Comparison of ENCODE assay signal across 25 mouse cellular contexts in the genomic region with DNA sequence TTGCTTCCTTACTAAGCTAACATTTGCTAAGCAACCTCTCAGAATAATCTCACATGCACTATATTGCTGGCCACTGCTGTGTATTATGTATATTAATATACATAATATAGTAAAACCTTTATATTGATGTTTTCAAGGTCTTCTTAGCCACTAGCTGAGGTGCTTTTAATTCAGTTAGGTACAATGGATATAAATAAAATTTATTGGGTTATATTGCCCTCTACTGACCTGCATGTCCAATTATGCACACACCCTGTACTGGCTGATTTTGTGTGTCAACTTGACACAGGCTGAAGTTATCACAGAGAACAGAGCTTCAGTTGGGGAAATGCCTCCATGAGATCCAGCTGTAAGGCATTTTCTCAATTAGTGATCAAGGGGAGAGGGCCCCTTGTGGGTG. TPM values are rescaled to one million over a fixed set of nuclear protein-coding genes. Genes with fewer than 3 reads are reported as not detected.
DNase-seq lines count a peak whose midpoint lies in the region; ATAC-seq and TF ChIP-seq lines count a peak whose summit lies in the region.
"Had no signal": no experiment of that assay in that cellular context is flagged by ENCODE, and none has a peak within 500 bp of the region (broad histone marks: within the 10 kb centered on the region; RNA-seq: fewer than 3 reads in every experiment).

No protein-coding gene starts in this region.

- no peaks in the 10 kb centered on the region for H3K79me2 ChIP-seq in MEL (ENCODE audit: control insufficient read depth, insufficient read depth, low read length, poor library complexity)

- H3K4me3 ChIP-seq in forebrain, embryonic 14.5 days (ENCODE audit: low read depth, low read length): no peak overlapping the region
- no peak overlapping the region for H3K4me3 ChIP-seq in forebrain, embryonic 10.5 days
- H3K4me3 ChIP-seq in layer of hippocampus, adult 2 months: no peak overlapping the region
- no peak overlapping the region for H3K4me3 ChIP-seq in MEL (ENCODE audit: control insufficient read depth in 1 of 2, insufficient read depth in 1 of 2, low read depth in 2 of 2, low read length in 2 of 2)
- no peak overlapping the region for H3K4me3 ChIP-seq in liver, embryonic 12.5 days
- H3K4me3 ChIP-seq: hindbrain, embryonic 15.5 days; limb, embryonic 10.5 days; lung, embryonic 15.5 days; midbrain, embryonic 12.5 days had no signal

- H3K4me2 ChIP-seq in forebrain, embryonic 14.5 days (ENCODE audit: low read length): no peak overlapping the region
- H3K4me2 ChIP-seq in liver, embryonic 12.5 days: no peak overlapping the region
- H3K4me2 ChIP-seq: heart, embryonic 11.5 days; hindbrain, embryonic 15.5 days; lung, embryonic 15.5 days; midbrain, embryonic 12.5 days had no signal

- no peaks in the 10 kb centered on the region for H3K27me3 ChIP-seq in forebrain, embryonic 14.5 days (replicated peaks; ENCODE audit: control insufficient read depth, insufficient read depth, low read length)
- H3K27me3 ChIP-seq in forebrain, embryonic 10.5 days (ENCODE audit: poor library complexity, severe bottlenecking): no peaks in the 10 kb centered on the region
- H3K27me3 ChIP-seq in MEL (ENCODE audit: control insufficient read depth in 1 of 2, insufficient read depth in 2 of 2, low read length in 2 of 2): no peaks in the 10 kb centered on the region
- H3K27me3 ChIP-seq in liver, embryonic 12.5 days (replicated peaks): no peaks in the 10 kb centered on the region
- H3K27me3 ChIP-seq: CH12.LX; hindbrain, embryonic 15.5 days; lung, embryonic 15.5 days; midbrain, embryonic 12.5 days had no signal

- H3K36me3 ChIP-seq in forebrain, embryonic 14.5 days (ENCODE audit: control insufficient read depth, insufficient read depth, low read length): 0 out of 2 replicates have a peak, but pooled peaks cover 8% of the 10 kb centered on the region
- peaks cover 6% of the 10 kb centered on the region for H3K36me3 ChIP-seq in forebrain, embryonic 10.5 days (replicated peaks)
- peaks cover 0 to 3% of the 10 kb centered on the region in 2 experiments; a peak in 1 of 4 replicates for H3K36me3 ChIP-seq in MEL (ENCODE audit: control insufficient read depth in 1 of 2, insufficient read depth in 2 of 2, low read length in 2 of 2)
- peaks cover 16% of the 10 kb centered on the region for H3K36me3 ChIP-seq in liver, embryonic 12.5 days
- H3K36me3 ChIP-seq: lung, embryonic 15.5 days had no signal

- H3K4me1 ChIP-seq in forebrain, embryonic 14.5 days (ENCODE audit: control insufficient read depth, insufficient read depth, low read length): no peaks in the 10 kb centered on the region
- peaks cover 6% of the 10 kb centered on the region; the same call in 1 of the 2 replicates for H3K4me1 ChIP-seq in forebrain, embryonic 10.5 days
- H3K4me1 ChIP-seq in MEL (ENCODE audit: control insufficient read depth in 1 of 2, insufficient read depth in 2 of 2, low read length in 2 of 2): peaks cover 3 to 4% of the 10 kb centered on the region in 2 experiments; a peak in 3 of 4 replicates
- H3K4me1 ChIP-seq in liver, embryonic 12.5 days: peaks cover 34% of the 10 kb centered on the region
- H3K4me1 ChIP-seq: hindbrain, embryonic 15.5 days; lung, embryonic 15.5 days; midbrain, embryonic 12.5 days had no signal

- H3K9me3 ChIP-seq in forebrain, embryonic 14.5 days (replicated peaks; ENCODE audit: control insufficient read depth, low read length): no peaks in the 10 kb centered on the region
- no peaks in the 10 kb centered on the region for H3K9me3 ChIP-seq in forebrain, embryonic 10.5 days
- H3K9me3 ChIP-seq in MEL (replicated peaks; ENCODE audit: insufficient read depth, low read length): no peaks in the 10 kb centered on the region
- 0 out of 2 replicates have a peak, but pooled peaks cover 4% of the 10 kb centered on the region for H3K9me3 ChIP-seq in liver, embryonic 12.5 days (replicated peaks)
- H3K9me3 ChIP-seq: hindbrain, embryonic 15.5 days; lung, embryonic 15.5 days; midbrain, embryonic 12.5 days had no signal

- TF ChIP-seq RAD21 in MEL (IDR thresholded peaks at IDR 0.05; ENCODE audit: low read depth, low read length): peak; percentile 49

- TF ChIP-seq EP300 in MEL (IDR thresholded peaks at IDR 0.05; ENCODE audit: low read depth in 1 of 2, low read length in 2 of 2): no peak

- no peak overlapping the region for H3K27ac ChIP-seq in forebrain, embryonic 14.5 days (ENCODE audit: low read depth, low read length)
- no peak overlapping the region for H3K27ac ChIP-seq in forebrain, embryonic 10.5 days
- no peak overlapping the region for H3K27ac ChIP-seq in layer of hippocampus, adult 2 months
- H3K27ac ChIP-seq in MEL (ENCODE audit: control insufficient read depth, low read depth, low read length): no peak overlapping the region
- peak overlapping the region; percentile 73 for H3K27ac ChIP-seq in liver, embryonic 12.5 days
- H3K27ac ChIP-seq: hindbrain, embryonic 15.5 days; limb, embryonic 10.5 days; lung, embryonic 15.5 days; macrophage; midbrain, embryonic 12.5 days had no signal

- peak; percentile 23 for DNase-seq in forebrain, embryonic 14.5 days (ENCODE audit: low spot score)
- no peak for DNase-seq in forebrain, embryonic 10.5 days (ENCODE audit: extremely low spot score, low spot score)
- no peak for DNase-seq in layer of hippocampus, adult 2 months (ENCODE audit: low spot score in 2 of 2)
- DNase-seq in layer of hippocampus, postnatal 36 days: no peak
- peak; percentile 16 for DNase-seq in MEL (ENCODE audit: low read depth, low spot score)
- DNase-seq in spleen, postnatal 4 days (ENCODE audit: low spot score in 2 of 2): no peak
- no peak for DNase-seq in urinary bladder, postnatal 36 days (ENCODE audit: low spot score in 2 of 2)
- DNase-seq: adrenal gland, postnatal 14 days; cerebellum, adult 9-11 months; embryo, embryonic 11 days; gastrocnemius, postnatal 14 days; kidney, adult 2 months; kidney, postnatal 4 days; right cerebral cortex, adult 18-20 months; thymus, adult 18-20 months had no signal

- ATAC-seq in forebrain, embryonic 14.5 days: no peak
- peak; percentile 76; the same call in 1 of the 2 replicates for ATAC-seq in liver, embryonic 12.5 days

- TF ChIP-seq POLR2A in MEL (IDR thresholded peaks at IDR 0.05; ENCODE audit: control insufficient read depth in 1 of 2, insufficient read depth in 1 of 2, low read depth in 1 of 2, low read length in 2 of 2, poor library complexity in 1 of 2): no peak

- no peak overlapping the region for H3K9ac ChIP-seq in forebrain, embryonic 14.5 days (ENCODE audit: low read length)
- H3K9ac ChIP-seq in MEL (ENCODE audit: control insufficient read depth, low read depth, low read length, poor library complexity, severe bottlenecking): no peak overlapping the region
- peak overlapping the region; percentile 7; the same call in 1 of the 2 replicates for H3K9ac ChIP-seq in liver, embryonic 12.5 days
- H3K9ac ChIP-seq: hindbrain, embryonic 15.5 days; lung, embryonic 15.5 days; midbrain, embryonic 12.5 days had no signal

- peak; percentile 58 for TF ChIP-seq CTCF in layer of hippocampus, adult 2 months (conservative IDR thresholded peaks at IDR 0.05)
- peak in 1 of 3 experiments; percentile 39; a peak in 2 of 6 replicates for TF ChIP-seq CTCF in MEL (IDR thresholded peaks at IDR 0.05 in 2 of 3, conservative IDR thresholded peaks at IDR 0.05 in 1 of 3; ENCODE audit: control insufficient read depth in 1 of 3, insufficient read depth in 1 of 3, low read depth in 2 of 3, low read length in 3 of 3, poor library complexity in 1 of 3, severe bottlenecking in 1 of 3)

TF ChIP-seq in MEL, 35 proteins besides CTCF, POLR2A, EP300 and RAD21 (continues in another document):
- no peak for TF ChIP-seq UBTF (IDR thresholded peaks at IDR 0.05; ENCODE audit: borderline replicate concordance, insufficient read depth, low read depth, low read length)
- no peak for TF ChIP-seq ZKSCAN1 (IDR thresholded peaks at IDR 0.05; ENCODE audit: low read depth, low read length)
- no peak for TF ChIP-seq E2F4 (IDR thresholded peaks at IDR 0.05; ENCODE audit: borderline replicate concordance, low read depth, low read length)
- no peak for TF ChIP-seq ZMIZ1 (IDR thresholded peaks at IDR 0.05; ENCODE audit: low read depth, low read length)
- TF ChIP-seq CHD1 (IDR thresholded peaks at IDR 0.05; ENCODE audit: low read depth, low read length): no peak
- no peak for TF ChIP-seq TCF12 (IDR thresholded peaks at IDR 0.05; ENCODE audit: low read depth, low read length)
- peak; percentile 33 for TF ChIP-seq ZC3H11A (IDR thresholded peaks at IDR 0.05; ENCODE audit: low read depth, low read length)
- no peak for TF ChIP-seq TAL1 (IDR thresholded peaks at IDR 0.05; ENCODE audit: low read length)
- TF ChIP-seq TBP (IDR thresholded peaks at IDR 0.05; ENCODE audit: low read depth, low read length): no peak
- no peak for TF ChIP-seq POLR2AphosphoS2 (IDR thresholded peaks at IDR 0.05; ENCODE audit: low read length)
- TF ChIP-seq USF2 (IDR thresholded peaks at IDR 0.05; ENCODE audit: borderline replicate concordance in 1 of 2, insufficient read depth in 1 of 2, low read depth in 1 of 2, low read length in 2 of 2): no peak
- no peak for TF ChIP-seq MYC (IDR thresholded peaks at IDR 0.05; ENCODE audit: low read depth, low read length)
- peak; percentile 34 for TF ChIP-seq SMC3 (IDR thresholded peaks at IDR 0.05; ENCODE audit: low read depth, low read length)
- TF ChIP-seq NRF1 (IDR thresholded peaks at IDR 0.05; ENCODE audit: insufficient read depth, low read depth, low read length, poor library complexity, severe bottlenecking): no peak

RNA-seq across cellular contexts. Expression of a gene that starts 41.2 kb away (rescaled TPM):
- 33.7 and 36.2 TPM in 2 replicates for polyA plus RNA-seq in forebrain, embryonic 14.5 days (2014; fragmentation: Nextera tagmentation; extraction: Ambion mirVana)
- 15.7 and 16.7 TPM in 2 replicates for polyA plus RNA-seq in forebrain, embryonic 10.5 days (2016; fragmentation: Nextera tagmentation; extraction: Ambion mirVana)
- 10 to 100 TPM; 34.5 to 35.9 TPM for total RNA-seq in layer of hippocampus, adult 2 months (2021)
- 10 to 100 TPM; 30.7 to 34.5 TPM for total RNA-seq in layer of hippocampus, postnatal 36 days (2021)
- total RNA-seq in MEL (2012; rRNA removed): 21.4 and 22.1 TPM in 2 replicates
- polyA plus RNA-seq in MEL (2012; ENCODE audit: insufficient read depth in 1 of 2, insufficient read length in 2 of 2, low read depth in 1 of 2, low replicate concordance in 2 of 2, missing spikeins in 1 of 2): 10 to 100 TPM in 1 of 2 experiments, not detected in 1; 27.4 TPM
- polyA plus RNA-seq in liver, embryonic 12.5 days (2016; fragmentation: Nextera tagmentation; extraction: Ambion mirVana): 12.9 and 13.2 TPM in 2 replicates

RNA-seq across cellular contexts. Expression of a gene that starts 41.9 kb away (rescaled TPM):
- polyA plus RNA-seq in forebrain, embryonic 14.5 days (2014; fragmentation: Nextera tagmentation; extraction: Ambion mirVana): 0.13 and 0.14 TPM in 2 replicates
- 0.02 TPM in 2 replicates for polyA plus RNA-seq in forebrain, embryonic 10.5 days (2016; fragmentation: Nextera tagmentation; extraction: Ambion mirVana)
- total RNA-seq in layer of hippocampus, adult 2 months (2021): under 1 TPM; 0.12 to 0.20 TPM
- under 1 TPM; 0.15 to 0.25 TPM for total RNA-seq in layer of hippocampus, postnatal 36 days (2021)
- total RNA-seq in MEL (2012; rRNA removed): not detected in 2 replicates
- polyA plus RNA-seq in MEL (2012; ENCODE audit: insufficient read depth in 1 of 2, insufficient read length in 2 of 2, low read depth in 1 of 2, low replicate concordance in 2 of 2, missing spikeins in 1 of 2): under 1 TPM in 1 of 2 experiments, not detected in 1; 0.21 TPM
- not detected in 2 replicates for polyA plus RNA-seq in liver, embryonic 12.5 days (2016; fragmentation: Nextera tagmentation; extraction: Ambion mirVana)
- total RNA-seq: gastrocnemius, postnatal 14 days; heart, postnatal 25 days had no signal
- polyA plus RNA-seq: limb, embryonic 10.5 days; midbrain, embryonic 12.5 days; small intestine, adult 2 months had no signal

Comparison
In these comparisons a context has a peak if more than half of its experiments do, and no peak if none do; other contexts are left out.
1. DNase-seq: peak in forebrain, embryonic 14.5 days (single experiment) and MEL (single experiment); none in forebrain, embryonic 10.5 days (single experiment), layer of hippocampus, adult 2 months (0 of 2), layer of hippocampus, postnatal 36 days (0 of 2), spleen, postnatal 4 days (0 of 2) and urinary bladder, postnatal 36 days (0 of 2).